Mouse (Mus musculus): Measurements from ENCODE around the gene Hs3st6. TPM values are rescaled to one million over a fixed set of nuclear protein-coding genes. Genes with fewer than 3 reads are reported as not detected.

The Hs3st6 gene
- total RNA-seq, 2 experiments from 2014 or later = not detected

DNA sequence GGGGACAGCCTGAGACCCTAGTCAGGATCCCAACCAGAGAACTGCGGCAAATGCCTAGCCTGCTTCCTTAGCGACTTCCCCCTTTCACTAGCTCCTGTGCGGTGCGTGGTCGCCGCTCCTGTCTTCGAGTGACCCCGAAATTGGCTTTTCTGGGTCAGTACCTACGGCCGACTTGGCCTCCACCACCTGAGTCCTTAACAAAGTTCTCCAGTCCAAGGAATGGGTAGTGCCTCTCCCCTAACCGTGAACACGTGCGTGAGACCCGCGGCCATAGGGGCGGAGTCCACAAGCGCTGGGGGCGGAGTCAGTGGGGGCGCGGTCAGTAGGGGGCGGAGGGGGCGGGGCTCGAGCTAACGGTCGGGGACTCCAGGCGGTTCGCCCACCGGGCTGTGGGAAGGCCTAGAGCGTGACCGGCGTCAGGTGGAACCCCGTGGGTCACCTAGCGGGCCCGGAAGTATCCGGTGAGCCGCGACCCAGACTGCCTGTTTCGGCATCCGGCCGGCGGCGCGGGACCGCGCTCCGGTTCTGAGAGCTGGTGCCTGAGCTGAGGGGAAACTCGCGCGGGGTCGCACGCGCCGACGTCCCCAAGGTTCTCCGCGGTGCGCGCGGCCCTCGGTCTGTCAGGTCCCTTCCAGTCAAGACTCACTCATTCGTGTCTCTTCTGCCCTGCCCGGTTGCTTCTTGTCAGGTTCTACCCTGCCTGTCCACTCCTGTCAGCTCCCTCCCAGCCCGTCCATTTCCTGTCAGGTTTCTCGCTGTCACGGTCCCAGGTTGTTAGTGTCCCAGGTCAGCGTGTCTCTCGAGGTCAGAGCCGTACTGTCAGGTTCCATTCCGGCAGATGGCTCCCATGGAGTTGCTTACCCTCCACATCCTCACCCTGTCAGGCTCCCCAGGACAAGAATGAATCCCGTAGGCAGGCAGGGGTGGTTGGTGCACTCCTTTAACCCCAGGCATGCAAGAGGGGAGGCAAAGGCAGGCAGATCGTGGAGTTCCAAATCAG lies 51.5 kb downstream of the Hs3st6 start, which contains the start of gene Meiob:
Gene Meiob (plus strand): TSS at position 338 of the 1,000 bp plus-strand sequence.
- Histone ChIP-seq H3K27ac (no peak within 1 kb of the TSS), H3K4me3 (peak within 1 kb of the TSS; percentile 82)
- intact Hi-C loops (cut with DNase I) = no loop called here
- no peak for TF ChIP-seq CTCF (IDR thresholded peaks at IDR 0.05)
- peak; percentile 76 for DNase-seq

Other genes with a start within 250 kb of the Hs3st6 start
- gene Traf7, start 225.1 kb upstream of the Hs3st6 start, total RNA-seq (2021) = 10 to 100 TPM; 27.3 to 35.2 TPM
- not detected for gene Rab26, start 218.8 kb upstream of the Hs3st6 start, total RNA-seq (2021)
- 10 to 100 TPM; 18.3 to 25.0 TPM for gene Pkd1, start 203.2 kb upstream of the Hs3st6 start, total RNA-seq (2021)
- gene Tsc2, start 120.4 kb upstream of the Hs3st6 start, total RNA-seq (2021) = 10 to 100 TPM; 84.9 to 90.4 TPM
- 1 to 10 TPM; 2.6 to 3.4 TPM for gene Nthl1, start 120.3 kb upstream of the Hs3st6 start, total RNA-seq (2021)
- gene Slc9a3r2, start 102.7 kb upstream of the Hs3st6 start, total RNA-seq (2021) = 10 to 100 TPM; 27.8 to 52.9 TPM
- not detected for gene Npw, start 94.5 kb upstream of the Hs3st6 start, total RNA-seq (2021)
- gene Zfp598, start 83.3 kb upstream of the Hs3st6 start, total RNA-seq (2021) = 10 to 100 TPM; 22.1 to 24.5 TPM
- not detected for gene Syngr3, start 63.0 kb upstream of the Hs3st6 start, total RNA-seq (2021)
- 10 to 100 TPM; 32.8 to 37.5 TPM for gene Gfer, start 56.8 kb upstream of the Hs3st6 start, total RNA-seq (2021)
- under 1 TPM; 0.56 to 0.74 TPM for gene Noxo1, start 56.8 kb upstream of the Hs3st6 start, total RNA-seq (2021)
- gene Tbl3, start 45.3 kb upstream of the Hs3st6 start, total RNA-seq (2021) = 10 to 100 TPM; 15.5 to 16.7 TPM
- gene Rnf151, start 34.9 kb upstream of the Hs3st6 start, total RNA-seq (2021) = not detected
- 100 to 1,000 TPM; 508 to 641 TPM for gene Rps2, start 34.9 kb upstream of the Hs3st6 start, total RNA-seq (2021)
- 100 to 1,000 TPM; 367 to 608 TPM for gene Ndufb10, start 28.5 kb upstream of the Hs3st6 start, total RNA-seq (2021)
- 100 to 1,000 TPM; 753 to 889 TPM for gene Rpl3l, start 25.2 kb upstream of the Hs3st6 start, total RNA-seq (2021)
- gene Msrb1, start 16.3 kb upstream of the Hs3st6 start, total RNA-seq (2021) = 100 to 1,000 TPM; 165 to 220 TPM
- not detected for gene Meiob, start 51.3 kb downstream of the Hs3st6 start, total RNA-seq (2021)
- gene Hagh, start 87.2 kb downstream of the Hs3st6 start, total RNA-seq (2021) = 10 to 100 TPM; 75.8 to 90.9 TPM
- gene Fahd1, start 97.4 kb downstream of the Hs3st6 start, total RNA-seq (2021) = 10 to 100 TPM; 34.6 to 50.6 TPM
- 1 to 10 TPM; 3.4 to 4.0 TPM for gene Igfals, start 113.0 kb downstream of the Hs3st6 start, total RNA-seq (2021)
- gene Nubp2, start 133.4 kb downstream of the Hs3st6 start, total RNA-seq (2021) = 10 to 100 TPM; 10.5 to 11.3 TPM
- 10 to 100 TPM; 30.4 to 37.7 TPM for gene Spsb3, start 133.7 kb downstream of the Hs3st6 start, total RNA-seq (2021)
- 10 to 100 TPM in 1 of 2 experiments, 1 to 10 TPM in 1; 9.3 to 10.9 TPM for gene Eme2, start 142.1 kb downstream of the Hs3st6 start, total RNA-seq (2021)
- gene Mrps34, start 142.1 kb downstream of the Hs3st6 start, total RNA-seq (2021) = 10 to 100 TPM; 75.8 to 95.7 TPM
- gene Nme3, start 143.5 kb downstream of the Hs3st6 start, total RNA-seq (2021) = 10 to 100 TPM; 10.2 to 13.1 TPM
- 10 to 100 TPM; 19.3 to 21.8 TPM for gene Mapk8ip3, start 184.0 kb downstream of the Hs3st6 start, total RNA-seq (2021)
- 1 to 10 TPM; 5.3 to 6.8 TPM for gene Jpt2, start 207.7 kb downstream of the Hs3st6 start, total RNA-seq (2021)

Measured in gastrocnemius, adult 2 months (tissue).